Mouse (Mus musculus) liver, postnatal 0 days (tissue): ENCODE results near the gene Cmtm8. TPM values are rescaled to one million over a fixed set of nuclear protein-coding genes. Genes with fewer than 3 reads are reported as not detected.
A peak's percentile ranks its signal among the peaks of the same experiment; 100 is the strongest.

Experiments
- ATAC-seq: fragments of 200-750 bp; cut with Nextera tagmentation; 2 replicates; pipeline ENCODE4 v1.8.0; 2017; ENCODE audit warnings: mild to moderate bottlenecking, moderate library complexity
- DNase-seq: peaks from one replicate; pipeline ENCODE4 v3.0.0-alpha.2; 2016
- H3K27ac ChIP-seq: fragments of 300-500 bp; sonication (generic); 2 replicates; pipeline ENCODE4 v1.5.1; 2014; ENCODE audit warnings: antibody characterized with exemption, moderate library complexity, mild to moderate bottlenecking, low read depth
- H3K27me3 ChIP-seq: fragments of 300-500 bp; sonication (generic); 2 replicates; pipeline ENCODE4 v1.6.1; 2014; ENCODE audit warnings: low read length, control low read depth, mixed read lengths; ENCODE audit not compliant: insufficient read depth
- H3K36me3 ChIP-seq: fragments of 300-500 bp; sonication (generic); replicated peaks from 2 replicates; pipeline ENCODE4 v1.6.1; 2014; ENCODE audit warnings: mild to moderate bottlenecking, control low read depth, low read length, moderate library complexity, mixed read lengths; ENCODE audit not compliant: insufficient read depth
- H3K4me1 ChIP-seq: fragments of 300-500 bp; sonication (generic); 2 replicates; pipeline ENCODE4 v1.6.1; 2014; ENCODE audit warnings: antibody characterized with exemption, mild to moderate bottlenecking, control low read depth; ENCODE audit not compliant: insufficient read depth
- H3K4me2 ChIP-seq: fragments of 300-500 bp; sonication (generic); 2 replicates; pipeline ENCODE4 v1.6.1; 2014; ENCODE audit warnings: low read depth, mild to moderate bottlenecking, low read length, moderate library complexity, mixed read lengths
- H3K4me3 ChIP-seq: fragments of 300-500 bp; sonication (generic); 2 replicates; pipeline ENCODE4 v1.5.1; 2014; ENCODE audit warnings: low read depth, low read length
- H3K9ac ChIP-seq: fragments of 300-500 bp; sonication (generic); replicated peaks from 2 replicates; pipeline ENCODE4 v1.6.1; 2014; ENCODE audit warnings: mild to moderate bottlenecking, moderate library complexity
- H3K9me3 ChIP-seq: fragments of 300-500 bp; sonication (generic); 2 replicates; pipeline ENCODE4 v1.6.1; 2016; ENCODE audit warnings: mild to moderate bottlenecking, control low read depth, low read length, mixed read lengths
- CTCF ChIP-seq: sonication (generic); IDR thresholded peaks from 2 replicates; pipeline ENCODE4 v1.5.1; 2016; ENCODE audit warnings: antibody characterized with exemption, low read depth
- EP300 ChIP-seq: IDR thresholded peaks from 2 replicates; pipeline ENCODE4 v1.6.1; 2016; ENCODE audit warnings: antibody characterized with exemption, low read depth, mild to moderate bottlenecking
- WGBS: fragments of 180-500 bp; shearing (Covaris S2); extraction: QIAGEN DNeasy Blood & Tissue Kit; methylation state at CpG from one replicate; pipeline ENCODE4 v1.1.7; 2014; ENCODE audit not compliant: insufficient replicate concordance; 5-methylcytosine and 5-hydroxymethylcytosine counted together
- polyA plus RNA-seq: library from polyadenylated mRNA; unstranded; fragments of >200 nt; fragmentation: Nextera tagmentation; extraction: Ambion mirVana; gene quantifications from 2 replicates; pipeline ENCODE4 v1.2.1, GENCODE M21; 2015

Gene Cmtm8
- polyA plus RNA-seq, 1 experiment from 2014 or later = 109 TPM

DNA sequence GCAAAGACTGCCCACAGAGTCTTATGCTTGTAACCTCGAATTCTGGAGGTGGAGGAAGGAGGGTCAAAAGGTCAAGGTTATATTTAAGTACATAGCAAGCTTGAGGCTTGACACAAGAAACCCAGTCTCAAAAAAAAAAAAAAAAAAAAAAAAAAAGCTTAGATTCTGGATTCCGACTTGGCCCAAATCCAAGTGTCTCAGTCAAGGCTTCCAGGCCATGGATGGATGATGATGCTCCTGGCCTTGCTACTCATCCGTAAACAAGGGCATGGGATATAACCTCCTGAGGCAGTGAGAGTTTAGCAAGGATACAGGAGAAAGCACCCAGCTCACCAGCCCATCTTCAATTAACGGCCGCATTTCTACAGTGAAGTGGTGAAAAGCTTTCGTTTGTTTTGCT is 69.3 kb downstream of the Cmtm8 start:
- TF ChIP-seq CTCF (no peak), EP300 (no peak)
- no peak overlapping the region for H3K4me2 ChIP-seq
- 64% methylated on average over 6 of the region's 6 CpGs for WGBS
- ATAC-seq (no peak), DNase-seq (no peak)
- no peak overlapping the region for H3K9ac ChIP-seq
- no peaks in the 10 kb centered on the region for H3K27me3 ChIP-seq
- H3K4me1 ChIP-seq = peaks cover 8% of the 10 kb centered on the region
- H3K9me3 ChIP-seq = no peaks in the 10 kb centered on the region
- no peak overlapping the region for H3K4me3 ChIP-seq
- H3K27ac ChIP-seq = no peak overlapping the region
- H3K36me3 ChIP-seq = peaks cover 6% of the 10 kb centered on the region; the same call in 1 of the 2 replicates

- H3K27ac ChIP-seq = no peak overlapping the region
- no peaks in the 10 kb centered on the region for H3K9me3 ChIP-seq
- DNase-seq (no peak), ATAC-seq (no peak)
- TF ChIP-seq CTCF = no peak
- TF ChIP-seq EP300 = no peak
- peaks cover 6% of the 10 kb centered on the region for H3K4me1 ChIP-seq
- H3K4me3 ChIP-seq = no peak overlapping the region
- H3K27me3 ChIP-seq = no peaks in the 10 kb centered on the region
- H3K36me3 ChIP-seq = peaks cover 6% of the 10 kb centered on the region
- WGBS = 78% methylated on average over 7 of the region's 7 CpGs
- H3K4me2 ChIP-seq = no peak overlapping the region
- H3K9ac ChIP-seq = no peak overlapping the region
Observed at GRCm38 (mm10) chr9:114771565-114771964, 72.4 kb downstream of the Cmtm8 start.

- peak; percentile 41 for DNase-seq
- ATAC-seq = peak; percentile 46; the same call in 1 of the 2 replicates
- TF ChIP-seq EP300 (no peak), CTCF (no peak)
Observed at GRCm38 (mm10) chr9:114770224-114770623, 73.7 kb downstream of the Cmtm8 start.

GRCm38 (mm10) chr9:114768066-114768465 is 75.9 kb downstream of the Cmtm8 start:
- WGBS = 61% methylated on average over 10 of the region's 10 CpGs
- Histone ChIP-seq H3K27me3 (no peaks in the 10 kb centered on the region), H3K4me1 (peaks cover 4% of the 10 kb centered on the region), H3K4me2 (no peak overlapping the region), H3K9ac (no peak overlapping the region), H3K9me3 (no peaks in the 10 kb centered on the region), H3K36me3 (peaks cover 6% of the 10 kb centered on the region), H3K27ac (no peak overlapping the region), H3K4me3 (no peak overlapping the region)
- TF ChIP-seq EP300 = no peak
- TF ChIP-seq CTCF = no peak
- ATAC-seq (no peak), DNase-seq (no peak)

More at GRCm38 (mm10) chr9:114770224-114770623, 73.7 kb downstream of the Cmtm8 start:
- no peak overlapping the region for H3K27ac ChIP-seq
- no peak overlapping the region for H3K4me2 ChIP-seq
- H3K4me1 ChIP-seq = peaks cover 4% of the 10 kb centered on the region
- H3K27me3 ChIP-seq = no peaks in the 10 kb centered on the region
- WGBS = 40% methylated on average over 4 of the region's 4 CpGs
- H3K36me3 ChIP-seq = peaks cover 6% of the 10 kb centered on the region
- no peaks in the 10 kb centered on the region for H3K9me3 ChIP-seq
- no peak overlapping the region for H3K4me3 ChIP-seq
- no peak overlapping the region for H3K9ac ChIP-seq

GRCm38 (mm10) chr9:114767507-114767906 is 76.4 kb downstream of the Cmtm8 start:
- 78% methylated on average over 2 of the region's 2 CpGs for WGBS
- H3K4me1 ChIP-seq = peaks cover 4% of the 10 kb centered on the region
- no peaks in the 10 kb centered on the region for H3K9me3 ChIP-seq
- no peak overlapping the region for H3K4me2 ChIP-seq
- peaks cover 6% of the 10 kb centered on the region for H3K36me3 ChIP-seq
- TF ChIP-seq EP300 (no peak), CTCF (no peak)
- no peaks in the 10 kb centered on the region for H3K27me3 ChIP-seq
- no peak overlapping the region for H3K4me3 ChIP-seq
- no peak for ATAC-seq
- no peak overlapping the region for H3K27ac ChIP-seq
- no peak for DNase-seq
- H3K9ac ChIP-seq = no peak overlapping the region

- H3K9ac ChIP-seq = no peak overlapping the region
Observed at GRCm38 (mm10) chr9:114767030-114767429, 76.9 kb downstream of the Cmtm8 start.

DNA sequence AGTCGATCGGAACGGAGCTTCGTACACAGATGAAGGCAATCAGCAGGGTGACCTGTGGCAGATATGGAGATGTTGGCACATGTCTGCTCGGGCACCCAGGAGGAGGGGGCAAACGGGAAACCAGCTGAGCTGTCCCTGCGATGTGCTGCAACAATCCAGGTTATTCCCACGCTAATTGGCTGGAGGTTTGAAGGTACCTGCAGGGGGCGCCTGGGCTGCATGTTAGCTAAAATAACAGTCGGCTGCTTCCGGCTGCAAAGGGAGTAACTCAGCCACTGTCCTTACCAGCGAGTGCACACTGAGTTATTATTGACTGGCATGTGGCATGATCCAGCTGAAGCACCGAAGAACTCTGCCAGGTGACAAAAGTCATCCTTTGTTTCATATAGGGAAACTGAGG is 80.6 kb downstream of the Cmtm8 start:
- H3K4me2 ChIP-seq = no peak overlapping the region
- DNase-seq = peak; percentile 60
- H3K9me3 ChIP-seq = no peaks in the 10 kb centered on the region
- H3K27ac ChIP-seq = no peak overlapping the region
- no peak overlapping the region for H3K9ac ChIP-seq
- ATAC-seq = no peak
- TF ChIP-seq EP300 (no peak), CTCF (peak; percentile 68)
- no peaks in the 10 kb centered on the region for H3K27me3 ChIP-seq
- H3K4me1 ChIP-seq = peaks cover 7% of the 10 kb centered on the region; the same call in 1 of the 2 replicates
- H3K36me3 ChIP-seq = peaks cover 39% of the 10 kb centered on the region
- no peak overlapping the region for H3K4me3 ChIP-seq
- 63% methylated on average over 13 of the region's 13 CpGs for WGBS

More at GRCm38 (mm10) chr9:114767030-114767429, 76.9 kb downstream of the Cmtm8 start:
- H3K4me2 ChIP-seq = no peak overlapping the region
- no peaks in the 10 kb centered on the region for H3K9me3 ChIP-seq
- no peak overlapping the region for H3K27ac ChIP-seq
- 80% methylated on average over 13 of the region's 13 CpGs for WGBS
- DNase-seq (no peak), ATAC-seq (no peak)
- peaks cover 5% of the 10 kb centered on the region for H3K36me3 ChIP-seq
- no peak for TF ChIP-seq EP300
- TF ChIP-seq CTCF = no peak
- H3K27me3 ChIP-seq = no peaks in the 10 kb centered on the region
- no peak overlapping the region for H3K4me3 ChIP-seq
- H3K4me1 ChIP-seq = peaks cover 4% of the 10 kb centered on the region
